Mouse (Mus musculus) urinary bladder, postnatal 10 days (tissue): ENCODE results near the gene Dcp1a.
"Not testable (repeated sequence)": the region's sequence is repeated elsewhere in the genome, so short reads cannot be mapped to it uniquely, and the experiment has no call there.

Experiments
- DNase-seq: peaks from one replicate; pipeline ENCODE4 v3.0.0; 2022; ENCODE audit warnings: low spot score

Gene Dcp1a

DNA sequence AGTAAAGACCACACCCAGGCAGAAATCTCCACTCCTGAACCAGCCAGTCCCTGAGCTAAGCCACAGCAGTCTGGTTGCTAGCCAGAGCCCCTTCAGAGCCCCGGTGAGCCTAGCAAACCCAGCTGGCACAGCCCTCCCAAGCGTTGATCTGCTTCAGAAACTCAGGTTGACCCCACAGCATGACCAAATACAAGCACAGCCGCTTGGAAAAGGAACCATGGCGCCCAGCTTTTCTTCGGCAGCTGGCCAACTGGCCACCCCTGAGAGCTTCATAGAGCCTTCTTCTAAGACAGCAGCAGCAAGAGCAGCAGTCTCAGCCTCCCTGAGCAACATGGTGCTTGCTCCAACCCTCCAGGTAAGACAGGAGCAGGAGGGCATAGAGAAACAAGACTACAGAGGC is 40.0 kb downstream of the Dcp1a start:
- no peak for DNase-seq

DNA sequence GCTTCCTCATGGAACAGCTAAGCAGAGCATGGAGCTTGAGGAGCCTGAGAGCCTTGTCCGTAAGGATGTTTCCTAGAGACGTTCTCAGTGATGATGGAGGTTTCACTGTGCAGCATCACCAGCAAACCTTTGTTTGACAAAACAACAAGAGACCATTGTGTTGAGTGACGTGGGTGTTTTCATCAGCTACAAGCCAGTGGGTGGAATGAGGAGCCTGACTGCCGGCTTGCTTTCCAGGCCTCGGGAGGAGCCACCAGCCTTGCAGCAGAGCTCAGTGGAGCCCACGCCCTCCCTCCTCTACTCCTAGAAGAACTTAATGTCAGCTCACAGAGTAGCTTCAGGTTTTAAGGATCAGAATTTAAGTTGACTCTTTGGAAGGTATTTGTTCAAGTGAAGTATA is 44.0 kb downstream of the Dcp1a start:
- DNase-seq, result no peak

DNA sequence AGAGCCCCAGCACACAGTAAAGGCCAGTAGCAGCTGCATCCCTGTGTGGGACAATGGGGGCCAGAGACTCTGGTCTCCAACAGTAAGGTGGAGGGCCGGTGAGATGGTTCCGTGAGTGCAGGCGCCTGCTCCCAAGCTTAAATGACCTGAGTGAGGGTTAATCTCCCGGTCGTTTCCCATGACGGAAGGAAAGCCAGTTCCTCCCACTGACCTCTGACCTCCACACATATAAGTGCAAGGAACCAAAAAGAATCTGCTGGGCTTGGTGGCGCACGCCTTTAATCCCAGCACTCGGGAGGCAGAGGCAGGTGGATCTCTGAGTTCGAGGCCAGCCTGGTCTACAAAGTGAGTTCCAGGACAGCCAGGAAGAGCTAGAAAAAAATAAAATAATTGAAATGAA is 49.1 kb downstream of the Dcp1a start:
- DNase-seq, result no peak

DNA sequence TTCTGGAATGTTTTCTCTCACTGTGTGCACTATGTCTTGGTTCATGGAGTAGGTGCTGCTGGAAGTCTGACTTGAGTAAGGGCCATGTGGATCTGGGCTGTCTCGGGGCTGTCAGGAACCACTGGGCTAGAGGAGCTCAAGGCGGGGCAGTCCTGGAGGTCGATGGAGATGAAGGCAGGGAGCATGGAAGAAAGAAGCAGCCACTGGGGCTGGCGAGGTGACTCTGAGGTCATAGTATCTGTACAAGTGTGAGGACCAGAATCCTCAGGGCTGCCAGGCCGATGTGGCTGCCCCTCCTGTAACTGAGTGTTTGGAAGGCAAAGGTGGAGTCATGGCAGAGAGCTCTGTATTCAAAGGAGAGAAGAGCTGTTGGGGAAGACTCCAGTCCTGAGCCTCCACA is 49.6 kb downstream of the Dcp1a start:
- DNase-seq, result no peak

DNA sequence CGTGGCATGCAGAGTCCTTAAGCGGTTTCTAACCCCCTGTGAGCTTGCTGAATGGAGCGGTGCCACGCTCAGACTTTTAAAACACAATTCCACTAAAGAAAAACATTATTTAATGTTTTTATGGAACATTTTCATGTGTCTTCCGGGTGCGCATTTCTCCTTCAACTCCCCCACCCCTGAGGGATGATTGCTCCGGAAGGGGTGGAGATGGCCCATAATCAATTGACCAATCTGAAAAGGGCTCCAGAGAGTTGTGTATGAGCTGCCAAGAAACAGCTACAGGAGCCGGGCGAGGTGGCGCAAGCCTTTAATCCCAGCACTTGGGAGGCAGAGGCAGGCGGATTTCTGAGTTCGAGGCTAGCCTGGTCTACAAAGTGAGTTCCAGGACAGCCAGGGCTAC is 50.1 kb downstream of the Dcp1a start:
- DNase-seq, result no peak

DNA sequence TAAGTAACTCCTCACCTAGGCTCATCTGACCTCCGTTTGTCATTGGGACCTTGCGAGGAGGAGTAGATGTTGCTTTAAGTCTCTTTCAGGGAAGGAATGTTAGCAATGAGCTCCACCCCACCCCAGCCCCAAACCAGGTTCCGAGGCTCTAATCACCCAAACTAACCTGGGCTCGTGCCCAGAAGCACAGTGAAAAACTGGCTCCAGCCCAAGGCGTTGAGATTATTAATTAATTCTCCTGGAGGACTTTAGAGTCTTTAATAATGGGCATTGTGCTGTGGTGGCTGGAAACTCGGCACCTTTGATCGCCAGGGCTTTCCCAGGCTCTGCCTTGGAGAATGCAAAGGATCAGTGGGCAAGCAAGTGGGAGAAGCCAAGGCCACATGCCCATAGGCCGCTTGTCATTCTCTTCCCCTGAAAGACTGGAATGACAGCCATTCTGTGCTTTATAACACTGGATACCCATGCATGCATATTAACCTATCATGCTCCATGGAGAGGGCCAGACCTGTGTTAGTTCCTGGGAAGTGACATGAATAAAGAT is 51.5 kb downstream of the Dcp1a start:
- no peak for DNase-seq

DNA sequence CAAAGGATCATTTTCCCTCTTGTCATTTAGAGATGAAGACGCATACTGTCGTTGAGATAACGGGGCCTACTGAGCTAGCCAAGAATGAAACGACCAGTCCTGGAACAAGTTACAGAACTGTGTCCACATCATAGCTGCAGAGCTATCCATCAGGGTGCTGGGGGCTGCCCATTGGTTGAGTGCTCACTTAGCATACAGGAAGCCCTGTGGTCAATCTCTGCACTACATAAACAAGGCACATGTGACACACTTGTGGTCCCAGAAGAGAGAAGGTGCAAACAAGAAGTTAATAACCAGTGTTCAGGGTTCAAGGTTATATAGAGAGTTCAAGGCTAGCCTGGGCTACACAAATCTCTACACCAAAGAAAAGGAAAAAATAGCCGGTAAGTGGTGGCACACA is 52.1 kb downstream of the Dcp1a start:
- no peak for DNase-seq

DNA sequence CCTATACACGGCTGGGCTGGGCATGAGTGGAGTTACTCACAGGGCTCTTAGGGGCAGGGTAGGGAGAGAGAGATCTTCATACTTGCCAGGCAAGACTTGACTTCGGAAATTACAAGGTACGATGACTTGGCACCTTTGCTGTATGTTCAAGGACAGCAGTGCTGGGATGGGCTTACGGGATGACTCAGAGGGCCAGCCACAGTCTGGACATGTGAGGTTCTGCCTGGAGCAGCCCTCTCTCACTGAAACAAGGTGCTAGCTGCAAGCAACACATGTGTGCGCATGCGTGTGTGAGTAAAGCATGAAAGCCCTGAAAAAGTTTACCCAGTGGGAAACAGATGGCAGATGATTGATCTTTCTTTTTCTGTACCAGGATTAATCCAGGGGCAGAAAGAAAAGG is 52.6 kb downstream of the Dcp1a start:
- no peak for DNase-seq

DNA sequence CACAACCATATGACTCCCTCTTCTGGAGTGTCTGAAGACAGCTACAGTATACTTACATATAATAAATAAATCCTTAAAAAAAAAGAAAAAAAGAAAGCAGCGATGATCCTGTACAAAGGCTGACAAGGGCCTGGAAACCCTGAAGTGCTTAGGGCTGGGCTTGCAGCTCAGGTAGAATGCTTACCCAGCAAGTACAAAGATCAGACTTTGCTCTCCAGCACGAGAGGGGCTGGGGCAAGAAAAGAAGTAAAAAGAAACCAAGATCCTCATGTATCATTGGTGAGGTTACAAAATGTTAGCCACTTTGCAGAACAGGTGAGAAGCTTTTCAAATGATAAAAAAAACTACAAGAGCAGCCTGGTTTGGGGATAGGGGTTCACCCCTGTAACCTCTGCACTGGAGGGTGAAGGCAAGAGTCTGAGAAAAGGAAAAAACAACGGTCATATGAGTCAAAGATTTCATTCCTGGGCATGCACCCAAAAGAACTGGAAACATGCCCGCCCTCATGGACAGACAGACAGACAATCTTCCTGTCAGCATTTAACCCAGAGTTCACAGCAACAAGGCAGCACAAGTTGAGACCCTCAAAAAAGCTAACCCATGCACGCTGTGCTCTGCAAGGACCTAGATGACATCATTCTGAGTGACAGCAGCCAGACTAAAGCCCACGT is 54.6 kb downstream of the Dcp1a start:
- DNase-seq, result no peak

DNA sequence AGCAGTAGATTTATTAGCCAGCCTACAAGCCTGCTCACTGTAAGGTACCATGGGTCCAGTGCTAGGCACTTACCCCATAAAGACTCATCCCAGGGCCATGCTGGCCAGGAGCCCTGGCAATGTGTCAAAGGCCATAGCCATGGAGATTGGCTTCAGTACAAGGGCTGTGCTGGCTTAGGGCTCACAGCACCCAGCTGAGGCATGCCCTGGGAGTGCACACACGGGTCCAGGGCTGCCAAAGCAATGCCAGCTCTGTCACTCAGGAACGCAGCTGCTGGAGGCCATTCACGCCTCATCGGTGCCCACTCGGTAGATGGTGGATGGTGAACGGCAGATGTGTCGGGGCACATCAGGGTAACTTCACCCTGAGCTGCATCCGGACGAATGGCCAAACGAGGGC is 62.2 kb downstream of the Dcp1a start:
- no peak for DNase-seq

DNA sequence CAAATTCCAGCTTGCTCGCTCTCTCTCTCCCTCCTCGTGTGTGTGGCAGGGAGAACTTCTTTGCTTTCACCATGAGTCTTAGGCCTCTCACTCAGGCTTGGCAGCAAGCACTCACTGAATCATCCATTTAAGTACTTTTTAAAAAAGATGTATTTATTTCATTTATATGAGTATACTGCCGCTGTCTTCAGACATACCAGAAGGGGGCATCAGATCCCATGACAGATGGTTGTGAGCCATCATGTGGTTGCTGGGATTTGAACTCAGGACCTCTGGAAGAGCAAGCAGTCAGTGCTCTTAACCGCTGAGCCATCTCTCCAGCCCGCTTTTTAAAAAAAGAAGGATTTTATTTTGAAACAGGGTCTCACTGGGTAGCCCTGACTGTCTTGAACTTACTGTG is 64.0 kb downstream of the Dcp1a start:
- DNase-seq, result not testable (repeated sequence)

DNA sequence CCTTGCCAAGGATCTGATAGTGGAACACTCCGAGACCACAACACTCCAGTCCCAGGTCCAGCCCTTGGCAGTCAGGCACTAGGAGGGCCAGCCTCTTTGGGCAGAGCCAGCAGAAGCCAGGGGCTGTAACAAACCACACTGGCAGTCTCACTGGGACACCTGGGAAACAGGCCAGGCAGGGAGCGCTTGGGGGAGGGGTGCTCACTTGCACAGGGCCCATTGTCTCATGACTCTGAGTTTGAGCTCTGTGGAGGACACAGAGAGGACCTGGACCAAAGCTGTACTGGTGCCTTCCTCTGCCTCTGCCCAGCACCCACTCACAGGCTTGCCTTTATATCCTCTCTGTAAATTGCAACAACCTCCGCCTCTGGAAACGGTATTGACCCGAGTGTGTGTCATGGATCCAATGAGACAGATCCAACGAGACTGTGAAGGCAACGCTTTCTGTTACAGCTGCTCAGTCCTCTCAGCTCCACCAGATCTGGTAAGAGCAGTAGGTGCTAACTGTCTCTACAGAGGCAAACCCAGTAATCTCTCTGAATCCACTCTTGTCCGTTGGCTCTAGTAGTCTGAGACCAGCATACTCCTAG is 68.9 kb downstream of the Dcp1a start, which contains the start of gene Tkt:
TSS of gene Tkt (plus strand) at position 229 of the 590 bp plus-strand sequence.
- no peak for DNase-seq

DNA sequence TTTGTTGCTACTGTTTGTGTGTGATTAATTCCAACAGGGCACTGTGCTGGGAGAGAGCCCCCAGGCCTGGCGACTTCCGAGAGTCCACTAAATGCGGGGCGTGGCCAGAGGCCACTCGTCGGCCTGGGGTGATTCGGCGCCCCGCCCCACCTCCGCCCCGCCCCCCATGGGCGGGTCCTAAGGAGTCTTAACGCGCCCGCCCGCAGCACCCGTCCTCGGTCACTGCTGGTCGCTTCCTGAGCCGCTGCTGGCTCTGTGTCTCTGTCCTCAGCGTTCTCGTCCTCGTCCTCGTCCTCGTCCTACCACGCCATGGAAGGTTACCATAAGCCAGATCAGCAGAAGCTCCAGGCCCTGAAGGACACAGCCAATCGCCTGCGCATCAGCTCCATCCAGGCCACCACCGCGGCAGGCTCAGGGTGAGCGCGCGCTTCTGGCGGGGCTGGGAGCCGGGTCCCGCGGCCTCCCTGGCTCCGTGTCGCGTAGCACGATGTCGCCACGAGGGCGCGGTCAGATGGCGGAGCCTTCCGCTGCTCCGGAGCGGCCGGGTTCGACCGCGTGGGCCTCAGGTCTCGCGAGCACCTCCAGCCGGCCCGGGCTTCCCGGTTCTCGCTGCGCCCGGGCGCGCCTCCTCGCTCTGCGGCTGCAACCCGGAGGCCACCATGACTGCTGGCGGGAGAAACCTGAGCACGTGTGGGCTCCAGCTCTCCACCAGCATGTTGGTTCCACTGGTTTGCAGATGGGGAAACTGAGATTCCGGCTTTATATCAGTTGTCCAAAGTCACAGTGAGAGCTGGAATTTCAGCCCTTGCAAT is 69.8 kb downstream of the Dcp1a start:
- DNase-seq, result peak; percentile 90

DNA sequence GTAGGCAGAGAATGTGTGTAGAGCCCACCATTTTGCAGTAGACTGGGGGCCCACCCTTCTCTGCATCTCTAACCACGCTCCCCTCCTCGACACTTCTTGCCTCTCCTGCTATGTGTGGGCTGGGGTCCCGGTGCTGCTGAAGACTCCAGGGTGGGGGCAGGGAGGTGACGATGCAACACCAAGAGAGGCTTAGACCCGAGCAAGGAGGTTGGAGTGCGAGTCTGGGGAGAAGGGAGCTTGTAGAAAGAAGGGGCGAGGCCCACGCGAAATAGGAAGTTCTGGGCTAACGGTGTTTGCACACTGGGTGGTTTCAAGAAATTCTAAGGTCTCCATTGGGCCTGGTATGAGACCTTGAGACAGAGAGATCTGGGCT is 70.4 kb downstream of the Dcp1a start:
- DNase-seq, result no peak

DNA sequence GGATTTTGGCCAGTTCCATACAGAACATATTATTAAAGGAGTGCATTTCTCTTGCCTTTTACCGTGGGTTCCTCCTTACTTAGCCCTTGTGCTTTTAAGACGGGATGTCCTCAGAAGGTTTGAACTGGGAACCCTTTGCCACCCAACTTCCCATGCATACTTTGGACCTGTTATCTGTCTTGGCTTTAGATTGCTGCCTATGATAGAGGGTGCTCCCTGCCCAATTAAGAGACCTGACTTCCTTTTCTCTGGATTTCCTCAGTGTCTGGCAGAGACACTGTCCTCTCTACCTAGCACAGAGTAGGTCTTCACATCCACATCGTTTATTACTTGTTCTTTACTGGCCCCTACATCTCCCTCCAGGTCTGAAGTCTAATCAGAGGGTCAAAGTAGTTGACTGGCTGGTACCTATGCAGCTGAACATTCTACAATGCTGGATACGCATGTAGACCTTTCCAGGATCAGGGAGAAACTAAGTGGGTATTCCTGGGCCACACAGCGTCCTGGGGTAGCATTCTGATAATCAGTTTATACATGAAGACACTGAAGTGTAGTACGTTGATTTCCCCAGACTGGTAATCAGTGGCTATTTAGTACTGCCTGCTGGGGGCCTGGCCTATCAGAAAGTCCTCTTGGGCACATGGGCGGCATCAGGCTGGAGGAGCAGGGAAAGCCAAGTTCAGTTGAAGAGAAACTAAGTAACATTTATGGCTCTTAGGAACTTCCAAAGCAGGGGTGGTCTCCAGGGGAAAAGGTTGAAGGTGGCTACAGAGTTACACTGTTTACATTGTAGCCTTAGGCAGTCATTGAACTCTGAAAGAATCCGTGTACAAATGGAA is 71.1 kb downstream of the Dcp1a start:
- DNase-seq, result no peak

DNA sequence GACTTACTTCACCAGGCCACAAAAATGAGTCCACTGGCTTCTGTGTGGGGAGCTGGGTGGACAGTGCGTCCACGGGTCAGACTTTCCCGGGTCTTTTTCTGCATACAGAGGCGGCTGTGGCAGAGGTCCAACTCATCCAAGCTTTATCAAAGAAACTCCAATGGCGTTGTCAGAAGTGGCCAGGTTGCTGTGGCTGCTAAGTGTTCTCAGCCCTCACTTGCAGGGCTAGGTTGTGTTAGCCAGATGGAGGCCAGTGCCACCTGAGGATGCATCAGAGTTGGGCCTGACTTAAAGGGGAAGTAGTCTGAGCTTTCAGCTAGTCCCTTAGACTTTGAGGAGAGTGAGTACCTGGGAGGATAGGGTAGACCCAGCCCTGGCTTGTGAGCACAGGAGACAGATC is 72.2 kb downstream of the Dcp1a start:
- DNase-seq, result no peak

DNA sequence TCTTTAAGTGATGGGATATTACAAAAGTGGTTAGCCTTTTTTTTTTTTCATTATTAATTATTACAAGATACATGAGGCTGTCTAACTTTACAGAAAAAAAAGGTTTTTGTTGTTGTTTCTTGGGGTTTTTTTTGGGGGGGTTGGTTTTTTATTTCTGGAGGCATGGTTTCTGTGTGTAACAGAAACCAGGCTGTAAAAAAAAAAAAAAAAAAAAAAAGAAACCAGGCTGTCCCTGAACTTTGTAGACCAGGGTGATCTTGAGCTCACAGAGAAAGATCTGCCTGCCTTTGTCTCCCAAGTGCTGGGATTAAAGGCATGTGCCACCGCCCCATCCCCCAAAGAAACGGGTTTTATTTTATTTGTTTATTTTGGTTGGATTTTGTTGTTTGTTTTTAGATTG is 72.6 kb downstream of the Dcp1a start:
- DNase-seq, result no peak

DNA sequence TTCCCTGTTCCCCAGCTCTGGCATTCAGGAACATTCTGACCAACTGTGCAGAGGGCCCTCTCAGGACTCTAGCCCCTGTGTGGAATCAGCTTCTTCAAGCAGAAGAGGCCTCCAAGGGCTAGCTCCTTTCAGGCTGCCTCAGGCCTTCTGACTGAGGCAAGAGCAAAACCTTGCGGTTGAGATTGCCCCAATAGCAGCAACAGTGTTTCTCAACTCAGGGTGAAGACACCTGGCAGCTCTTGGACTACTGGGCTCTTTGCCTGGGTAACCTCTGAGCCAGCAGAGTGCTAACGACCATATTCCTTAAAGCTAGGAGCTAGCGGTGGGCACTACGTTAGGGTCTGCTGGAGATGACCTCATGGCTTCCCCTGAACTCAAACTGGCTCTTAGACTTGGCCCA is 73.8 kb downstream of the Dcp1a start:
- DNase-seq, result no peak

DNA sequence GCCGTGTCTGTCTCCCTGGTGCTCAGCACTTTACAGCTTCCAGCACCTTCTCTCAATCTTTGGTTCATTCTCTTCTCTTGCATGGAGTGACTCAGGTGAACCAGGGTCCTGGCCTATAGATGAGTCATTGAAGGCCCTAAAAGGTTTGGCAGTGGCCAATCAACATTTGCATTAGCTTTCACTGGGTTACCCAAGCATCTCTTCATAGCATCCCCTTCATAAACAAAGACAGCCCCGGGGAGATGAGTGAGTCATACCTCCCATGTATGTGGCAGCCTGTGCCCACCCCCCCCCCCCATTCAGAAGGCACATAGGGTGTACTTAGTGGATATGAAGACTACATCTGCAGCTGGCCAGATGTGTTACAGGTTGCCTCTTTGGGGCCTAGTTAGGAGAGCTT is 77.3 kb downstream of the Dcp1a start:
- DNase-seq, result no peak

DNA sequence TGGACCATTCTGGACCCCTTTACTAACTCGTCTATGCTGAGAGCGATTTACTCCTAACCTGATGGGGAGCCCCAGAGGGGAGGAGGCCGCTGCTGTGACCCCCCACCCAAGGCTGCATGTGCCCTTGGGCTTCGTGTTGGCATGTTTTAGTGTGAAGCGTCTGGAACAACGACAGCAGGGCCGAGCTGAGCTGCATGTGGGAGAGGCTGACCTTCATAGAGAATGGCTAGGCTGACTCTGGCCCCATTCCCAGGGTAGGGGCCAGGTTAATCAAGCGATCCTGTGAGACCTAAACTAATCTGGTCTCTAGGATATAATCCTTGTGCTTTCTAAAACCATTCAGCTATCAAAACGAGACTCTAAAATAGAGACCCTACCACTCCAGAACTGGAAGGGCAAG is 78.4 kb downstream of the Dcp1a start:
- DNase-seq, result no peak

DNA sequence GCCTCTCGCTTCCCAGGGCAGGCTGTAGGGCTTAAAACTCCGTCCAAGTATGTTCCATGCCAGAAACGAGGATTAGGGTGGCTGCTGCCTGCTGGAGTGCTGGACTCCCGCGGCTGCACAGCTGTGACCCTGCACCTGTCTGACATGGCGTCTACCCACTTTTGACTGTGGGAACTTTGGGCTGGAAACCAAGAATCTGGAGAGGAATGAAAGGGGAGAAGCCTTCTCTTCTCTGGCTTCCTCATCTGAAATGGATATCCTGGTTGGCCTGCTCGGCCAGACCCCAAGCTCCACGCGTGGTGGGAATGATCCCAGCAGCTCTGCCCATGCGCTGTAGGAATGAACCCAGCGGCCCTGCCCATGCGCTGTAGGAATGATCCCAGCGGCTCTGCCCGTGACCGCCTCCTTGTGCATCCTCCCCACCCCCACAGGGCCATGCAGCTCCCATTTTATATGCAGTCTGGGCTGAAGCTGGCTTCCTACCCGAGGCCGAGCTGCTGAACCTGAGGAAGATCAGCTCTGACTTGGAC is 80.1 kb downstream of the Dcp1a start:
- no peak for DNase-seq

DNA sequence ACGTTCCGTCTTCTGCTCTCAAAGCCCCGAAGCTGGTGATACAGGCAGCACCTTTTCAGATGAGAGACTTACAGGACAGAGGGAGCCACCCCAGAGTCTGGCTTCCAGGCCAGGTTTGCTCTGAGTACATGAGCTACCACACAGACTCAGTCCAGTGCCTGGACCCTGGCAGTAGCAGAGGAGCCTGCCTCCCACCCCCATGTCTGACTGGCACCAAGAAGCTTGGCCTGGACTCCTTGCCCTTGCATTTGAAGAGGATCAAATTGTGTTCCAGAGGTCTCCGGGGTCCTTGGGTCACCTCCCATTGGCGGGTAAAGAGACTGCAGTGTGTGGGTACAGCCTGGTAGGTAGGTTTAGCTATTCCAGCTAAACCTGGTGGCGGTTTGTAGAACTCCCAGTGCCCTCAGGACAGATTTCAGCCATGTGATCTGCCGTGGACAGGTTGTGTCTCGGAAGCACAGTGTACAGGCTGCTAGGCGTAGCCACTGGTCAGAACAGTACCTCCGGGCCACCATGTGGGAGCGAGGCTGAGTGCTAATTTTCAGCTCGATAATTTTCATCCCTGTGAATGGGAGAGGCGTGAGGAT is 81.6 kb downstream of the Dcp1a start:
- DNase-seq, result no peak
